Mouse (Mus musculus) gastrocnemius, postnatal 10 days (tissue): Measurements from ENCODE around the gene Vmn1r58. TPM values are rescaled to one million over a fixed set of nuclear protein-coding genes. Genes with fewer than 3 reads are reported as not detected.
"Not testable (repeated sequence)": the region's sequence is repeated elsewhere in the genome, so short reads cannot be mapped to it uniquely, and the experiment has no call there.

Experiments
- DNase-seq: peaks from one replicate; pipeline ENCODE4 v3.0.0; 2021; ENCODE audit warnings: mixed read lengths
- long read RNA-seq, 2 experiments: library from polyadenylated mRNA; stranded (forward); transcript quantifications; one replicate each; pipeline ENCODE4 v2.0.0; 2021
- total RNA-seq, 2 experiments: library from RNA; stranded (reverse); gene quantifications; 2 replicates each; pipeline ENCODE4 v1.2.3; 2021

Vmn1r58 gene
- total RNA-seq, result not detected
- long read RNA-seq, experiment 1, result 0 reads
- long read RNA-seq, experiment 2, result 0 reads

DNA sequence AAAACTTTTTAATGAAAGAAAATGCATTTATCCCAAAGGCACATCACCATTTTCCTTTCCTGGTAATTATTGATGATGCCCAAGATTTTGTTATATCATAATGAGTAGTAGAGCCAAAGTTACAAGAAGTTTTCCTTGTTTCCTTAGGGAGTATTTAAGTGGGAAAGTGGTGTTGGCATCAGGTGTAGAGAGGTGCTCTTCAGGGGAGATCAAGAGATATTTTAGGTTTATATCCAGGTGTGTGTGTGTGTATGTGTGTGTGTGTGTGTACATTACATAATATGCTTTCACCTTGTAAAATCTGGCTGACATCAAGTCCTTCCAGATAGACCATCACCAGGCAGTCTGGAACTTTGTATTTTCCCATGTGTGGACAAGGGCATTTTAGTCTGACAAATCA is at the start of gene Vmn1r58:
TSS of gene Vmn1r58 (minus strand) at position 101 of the 400 bp plus-strand sequence.
- not testable (repeated sequence) for DNase-seq

- no peak for DNase-seq
Observed at GRCm38 (mm10) chr7:5456674-5457073, 43.5 kb upstream of the Vmn1r58 start, which contains the start of gene Vmn1r59. Gene Vmn1r59 (minus strand): TSS chr7:5456774.

DNA sequence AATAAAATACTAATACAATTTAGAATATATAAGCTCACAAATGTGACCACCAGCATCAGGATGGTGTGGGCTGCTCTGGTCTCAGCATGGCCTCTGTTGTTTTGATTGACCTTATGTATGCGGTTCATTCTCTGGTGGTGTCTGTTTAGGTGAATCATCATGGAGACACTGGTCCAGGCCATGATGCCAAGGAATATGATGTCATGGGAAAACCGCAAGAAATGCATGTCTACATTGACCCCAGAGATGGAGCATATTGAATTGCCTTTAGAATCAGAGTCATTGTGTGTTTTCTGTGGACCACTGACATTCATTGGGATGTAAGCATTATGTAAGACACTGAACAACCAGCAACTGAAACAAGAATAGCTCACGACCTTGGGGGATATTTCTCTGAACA is 40.8 kb upstream of the Vmn1r58 start:
- not testable (repeated sequence) for DNase-seq

- DNase-seq, result no peak
Observed at GRCm38 (mm10) chr7:5448627-5449026, 35.4 kb upstream of the Vmn1r58 start.

DNA sequence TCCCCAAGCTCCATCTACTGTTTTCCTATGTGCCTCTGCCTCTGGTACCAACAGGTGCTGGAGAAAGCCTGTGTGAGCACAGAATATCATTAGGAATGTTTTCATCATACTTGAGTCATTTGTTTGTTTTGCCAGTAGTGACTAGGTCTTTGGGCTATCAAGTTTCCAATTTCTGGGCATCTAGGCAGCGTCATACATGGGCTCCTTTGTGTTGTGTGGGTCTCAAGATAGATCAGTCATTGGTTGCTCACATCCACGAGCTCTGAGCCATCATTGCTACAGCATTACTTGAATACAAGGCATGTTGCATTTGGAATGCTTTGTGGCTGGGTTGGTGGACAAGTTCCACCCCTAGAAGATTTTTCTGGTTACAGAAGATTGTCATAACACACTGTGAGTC is 7.0 kb downstream of the Vmn1r58 start:
- DNase-seq, result no peak

DNA sequence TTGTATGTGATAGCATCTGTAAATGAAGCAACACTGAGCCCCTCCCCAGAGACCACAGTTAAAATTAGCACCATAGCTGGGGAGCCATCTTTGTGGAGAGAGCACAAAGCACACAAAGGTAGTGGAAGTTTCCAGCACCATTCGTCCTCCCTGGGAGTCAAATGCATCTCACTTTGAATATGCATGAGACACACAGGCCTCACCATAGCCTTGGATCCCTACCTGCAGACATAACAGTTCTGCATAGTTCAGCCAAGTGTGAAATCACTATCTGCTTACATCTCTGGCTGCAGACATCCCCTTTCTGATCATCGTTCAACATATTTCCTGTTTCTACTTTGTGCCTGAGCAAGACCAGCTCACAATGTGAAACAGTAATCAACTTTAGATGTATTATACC is 46.5 kb downstream of the Vmn1r58 start:
- DNase-seq, result no peak

DNA sequence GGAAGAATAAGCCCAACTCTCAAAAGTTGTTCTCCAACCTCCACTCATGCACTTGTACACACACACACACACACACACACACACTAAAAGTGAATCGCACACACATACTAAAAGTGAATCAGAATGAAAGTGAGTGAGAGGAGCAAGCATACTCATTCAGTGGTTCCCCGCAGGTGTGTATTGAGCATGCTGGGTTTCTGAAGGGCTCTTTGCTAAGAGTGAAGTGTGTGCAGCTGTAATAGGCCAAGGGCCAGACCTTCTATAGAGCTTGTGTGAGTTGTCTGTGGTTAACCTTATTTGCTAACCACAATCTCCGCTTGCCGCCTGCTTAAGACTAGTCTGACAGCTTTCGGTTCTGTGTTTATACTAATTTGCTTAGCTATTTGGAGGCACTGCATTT is 49.6 kb downstream of the Vmn1r58 start:
- DNase-seq, result no peak

Other genes with a start within 250 kb of the Vmn1r58 start
- gene Vmn1r56, start 216.6 kb downstream of the Vmn1r58 start, total RNA-seq, result not detected
- not detected for gene Vmn1r57, start 194.9 kb downstream of the Vmn1r58 start, total RNA-seq
- not detected for gene Gm5065, start 62.9 kb downstream of the Vmn1r58 start, total RNA-seq
- gene Nlrp2, start 62.4 kb downstream of the Vmn1r58 start, total RNA-seq, result not detected
- not detected for gene Vmn1r59, start 43.4 kb upstream of the Vmn1r58 start, total RNA-seq
- gene Vmn2r28, start 80.6 kb upstream of the Vmn1r58 start, total RNA-seq, result not detected
- not detected for gene Vmn1r60, start 133.9 kb upstream of the Vmn1r58 start, total RNA-seq
- gene Vmn1r61, start 199.9 kb upstream of the Vmn1r58 start, total RNA-seq, result not detected